Mouse (Mus musculus) mature B cell (primary cell): ENCODE measurements around the gene Olfr652.

Experiments
- in situ Hi-C: fragments of 300-500 bp; cut with MboI; formaldehyde crosslinking; loops from 2 replicates; pipeline ENCODE4 v1.14.3; 2019

Olfr652 gene

GRCm38 (mm10) chr7:104560601-104561000 lies at the start of gene Olfr652:
Gene Olfr652, plus strand, starts transcription at chr7:104560901.
- in situ Hi-C loops = no loop called here

- in situ Hi-C loops = no loop called here
Observed at GRCm38 (mm10) chr7:104549833-104550232, 10.9 kb upstream of the Olfr652 start, which contains the start of gene Olfr651. Gene Olfr651, plus strand, starts transcription at chr7:104550133.

DNA sequence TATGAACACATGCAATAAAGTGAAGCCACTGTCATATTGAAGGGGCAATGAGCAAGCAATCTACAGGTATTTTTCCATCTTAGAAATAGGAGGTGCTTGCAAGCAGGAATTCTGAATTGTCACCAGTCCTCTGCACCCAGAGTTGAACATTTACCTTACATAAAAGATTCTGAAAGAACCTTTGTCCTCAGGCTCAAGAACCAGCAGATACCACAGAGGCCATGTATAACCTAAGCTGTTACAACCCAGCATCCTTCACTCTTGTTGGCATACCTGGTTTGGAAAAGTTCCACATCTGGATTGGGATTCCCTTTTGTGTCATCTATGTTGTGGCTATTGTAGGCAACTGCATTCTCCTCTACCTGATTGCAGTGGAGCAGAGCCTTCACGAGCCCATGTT lies 8.0 kb upstream of the Olfr652 start:
- in situ Hi-C loops = no loop called here

DNA sequence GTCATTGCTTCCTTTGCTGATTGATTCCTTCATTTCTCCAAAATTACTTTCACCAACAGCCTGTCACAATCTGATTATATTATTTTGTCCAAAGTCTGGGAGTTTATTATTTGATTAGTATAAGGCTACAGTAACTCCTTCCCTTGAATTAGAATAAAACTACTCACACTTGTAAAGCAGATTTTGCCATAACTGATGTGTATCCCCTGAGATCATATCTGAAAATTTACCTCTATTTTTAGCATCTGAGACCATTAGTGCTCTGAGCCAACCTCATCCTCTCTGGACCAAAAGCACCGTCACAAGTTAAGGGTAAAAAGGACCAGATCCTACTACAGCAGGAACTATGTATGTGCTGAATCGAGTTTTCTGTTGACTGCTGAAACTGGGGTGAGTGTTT lies 16.3 kb downstream of the Olfr652 start, which contains the start of gene Olfr653:
TSS of gene Olfr653 (plus strand) at position 301 of the 400 bp plus-strand sequence.
- in situ Hi-C loops = no loop called here

GRCm38 (mm10) chr7:104580846-104581245 lies 20.1 kb downstream of the Olfr652 start:
- in situ Hi-C loops = no loop called here

DNA sequence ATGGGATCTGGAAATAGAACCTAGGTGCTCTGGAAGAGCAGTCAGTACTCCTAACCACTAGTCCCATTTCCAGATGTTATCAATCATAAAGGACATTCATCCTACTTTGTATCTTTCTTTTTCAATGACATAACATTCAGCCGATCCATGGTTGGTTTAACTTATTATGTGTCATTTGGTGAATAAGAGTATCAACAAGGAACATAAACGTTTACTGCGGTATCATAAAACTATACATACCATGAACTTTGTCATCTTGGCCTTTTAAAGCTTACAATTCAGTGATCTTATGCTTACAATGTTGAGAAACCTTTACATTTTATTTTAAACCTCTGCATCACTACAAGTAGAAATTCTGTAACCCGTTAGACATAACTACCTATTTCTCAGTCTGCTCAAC lies 20.7 kb downstream of the Olfr652 start:
- in situ Hi-C loops = no loop called here

GRCm38 (mm10) chr7:104586725-104587124 lies 26.0 kb downstream of the Olfr652 start, which contains the start of gene Olfr654:
Gene Olfr654, plus strand, starts transcription at chr7:104587025.
- in situ Hi-C loops = no loop called here

DNA sequence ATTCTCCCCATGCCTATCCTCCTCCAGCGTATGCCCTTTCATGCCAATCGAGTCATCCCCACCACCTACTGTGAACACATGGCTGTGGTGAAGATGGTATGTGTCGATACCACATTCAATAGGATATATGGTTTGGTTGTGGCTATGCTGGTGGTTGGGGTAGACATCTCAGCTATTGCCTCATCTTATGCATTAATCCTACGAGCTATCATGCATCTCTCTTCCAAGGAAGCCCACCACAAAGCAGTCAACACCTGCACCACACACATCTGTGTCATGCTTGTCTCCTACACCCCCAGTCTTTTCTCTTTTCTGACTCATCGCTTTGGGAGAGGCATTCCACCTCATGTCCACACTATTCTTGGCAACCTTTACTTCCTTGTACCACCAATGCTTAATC lies 27.6 kb downstream of the Olfr652 start:
- in situ Hi-C loops = no loop called here

GRCm38 (mm10) chr7:104601679-104602078 lies 41.0 kb downstream of the Olfr652 start, which contains the start of gene Olfr655:
Gene Olfr655, minus strand, starts transcription at chr7:104601779.
- in situ Hi-C loops = loop anchor here (25.0 kb wide), 1 partner anchor 414 kb away; the partner anchor contains the start of genes Olfr648 and Olfr649

GRCm38 (mm10) chr7:104603173-104603572 lies 42.5 kb downstream of the Olfr652 start:
- in situ Hi-C loops = loop anchor here (25.0 kb wide), 1 partner anchor 416 kb away; the partner anchor contains the start of genes Olfr648 and Olfr649

- in situ Hi-C loops = loop anchor here (25.0 kb wide), 1 partner anchor 417 kb away; the partner anchor contains the start of genes Olfr648 and Olfr649
Observed at GRCm38 (mm10) chr7:104604727-104605126, 44.0 kb downstream of the Olfr652 start.

DNA sequence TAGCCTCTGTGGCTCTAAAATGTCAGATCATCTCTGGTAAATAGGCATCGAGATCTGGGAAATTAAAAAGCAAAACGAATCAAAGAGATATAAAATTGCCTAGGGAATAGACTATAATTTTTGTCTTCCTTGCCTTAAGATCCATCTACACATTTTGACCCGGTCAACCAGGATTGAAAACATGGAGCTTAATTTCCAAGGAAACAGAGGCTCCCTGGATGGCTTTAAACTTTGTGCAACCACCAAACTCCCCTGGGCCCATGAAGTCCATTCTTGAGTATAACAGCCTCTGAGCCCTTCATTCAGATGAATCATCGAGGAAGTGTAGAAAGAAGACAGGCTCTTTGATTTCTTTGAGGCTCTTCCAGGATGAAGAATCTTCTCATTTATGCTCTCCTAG lies 53.0 kb downstream of the Olfr652 start, which contains the start of gene Olfr656:
TSS of gene Olfr656 (plus strand) at position 301 of the 400 bp plus-strand sequence.
- in situ Hi-C loops = loop anchor here (25.0 kb wide), 1 partner anchor 426 kb away; the partner anchor contains the start of genes Olfr648 and Olfr649
